Mouse (Mus musculus): Measurements from ENCODE around the gene Slc16a11.
A peak's percentile ranks its signal among the peaks of the same experiment; 100 is the strongest.
"Not testable (repeated sequence)": the region's sequence is repeated elsewhere in the genome, so short reads cannot be mapped to it uniquely, and the experiment has no call there.

Slc16a11 gene

DNA sequence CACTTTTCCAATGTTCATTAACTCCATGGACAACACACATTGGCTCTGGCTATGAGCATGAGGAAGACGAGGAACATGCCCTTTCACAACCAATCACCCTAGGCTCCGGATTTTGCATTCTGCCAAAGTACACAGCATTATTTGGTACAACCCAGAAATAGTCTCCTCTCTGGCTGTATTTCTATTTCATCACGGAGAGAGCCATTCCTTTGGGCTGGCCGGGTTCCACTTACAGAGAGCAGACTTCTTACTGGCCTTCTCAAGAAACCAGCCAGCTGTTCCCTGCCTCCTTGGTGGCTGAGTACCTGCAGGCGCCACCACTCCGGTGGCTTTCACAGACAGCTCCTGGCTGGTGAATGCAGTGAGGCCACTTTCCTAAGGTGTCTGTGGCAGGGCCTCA is at the start of gene Slc16a11:
TSS of gene Slc16a11 (plus strand) at position 330 of the 400 bp plus-strand sequence.
- DNase-seq (ENCODE audit: low spot score in 2 of 2): no peak

DNA sequence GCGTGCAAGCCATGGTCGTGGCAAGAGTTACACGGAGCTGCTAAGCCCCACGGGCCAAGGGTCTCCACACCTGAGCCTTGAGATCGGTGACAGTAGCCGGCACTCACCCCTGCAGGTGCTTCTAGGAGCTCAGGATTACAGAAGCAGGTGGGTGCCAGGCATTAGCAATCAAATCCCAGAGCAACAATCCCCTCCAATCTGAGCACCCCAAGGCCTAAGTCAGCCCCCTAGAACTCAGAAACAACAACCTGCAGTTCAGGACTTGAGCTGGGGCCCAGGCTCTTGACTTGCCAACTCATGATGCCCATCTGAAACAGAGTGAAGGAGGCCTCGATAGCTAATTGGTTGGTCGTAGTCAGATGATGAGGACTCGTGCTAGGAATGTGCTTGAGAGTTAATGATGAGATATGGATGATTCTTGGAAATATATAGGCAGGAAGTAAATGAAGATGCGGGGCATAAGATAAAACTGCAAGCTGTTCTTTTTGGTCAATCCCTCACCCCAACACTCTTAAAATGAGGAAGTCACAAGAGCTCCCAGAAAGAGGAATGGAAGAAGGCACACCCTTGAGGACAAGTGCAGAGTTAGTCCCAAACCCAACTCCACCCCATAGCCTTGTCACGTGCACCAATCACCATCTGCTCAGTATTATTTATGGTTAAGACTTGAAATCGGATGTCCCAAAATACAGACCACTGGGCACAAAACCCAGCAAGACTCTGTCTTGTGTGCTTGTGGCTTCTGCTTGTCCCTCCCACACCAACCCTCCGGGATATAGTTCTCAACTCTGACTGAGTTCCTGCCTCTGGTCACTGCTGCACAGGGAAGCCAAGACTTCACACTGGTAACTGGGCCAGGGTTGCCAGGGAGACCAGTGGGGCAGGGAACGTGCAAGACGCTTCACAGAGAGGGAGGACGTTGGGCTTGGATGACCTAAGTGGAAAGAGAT is 46.3 kb upstream of the Slc16a11 start:
- DNase-seq (ENCODE audit: low spot score in 2 of 2): no peak

DNA sequence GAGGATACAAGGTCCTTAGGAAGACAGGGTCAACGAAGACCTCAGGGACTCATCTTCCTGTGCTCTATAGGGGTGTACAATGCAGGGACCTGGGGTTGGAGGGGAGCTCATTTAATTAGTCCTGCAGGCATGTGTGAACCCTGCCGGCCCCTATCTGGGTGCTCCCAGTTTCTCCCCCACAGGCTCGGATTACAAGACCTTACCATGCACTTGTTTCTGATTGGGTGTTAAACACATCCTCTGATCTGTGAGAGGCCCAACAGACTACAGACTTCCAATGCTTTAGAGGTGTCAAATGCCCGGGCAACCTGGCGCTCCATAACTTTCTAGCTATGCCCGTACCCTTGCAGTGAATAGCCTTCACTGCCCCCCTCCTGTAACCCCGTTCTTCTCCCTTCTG is 44.4 kb upstream of the Slc16a11 start:
- no peak for DNase-seq (ENCODE audit: low spot score in 2 of 2)

DNA sequence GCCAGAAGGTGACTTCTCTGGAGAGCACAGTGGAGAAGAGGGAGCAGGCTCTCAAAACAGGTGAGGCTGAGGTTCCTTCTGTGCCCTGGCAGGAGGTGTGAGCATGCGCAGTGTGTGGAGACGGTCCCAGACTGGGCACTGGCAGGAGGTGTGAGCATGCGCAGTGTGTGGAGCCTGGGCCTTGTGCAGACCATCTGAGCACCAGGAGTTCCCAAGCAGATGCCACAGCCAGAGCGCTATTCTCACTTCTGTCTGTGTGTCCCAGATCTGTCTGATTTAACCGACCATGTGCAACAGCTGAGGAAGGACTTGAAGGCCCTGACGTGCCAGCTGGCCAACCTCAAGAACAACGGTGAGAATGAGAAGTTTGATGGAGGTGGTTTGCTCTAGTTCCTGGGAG is 43.1 kb upstream of the Slc16a11 start:
- DNase-seq (ENCODE audit: low spot score in 2 of 2): not testable (repeated sequence)

DNA sequence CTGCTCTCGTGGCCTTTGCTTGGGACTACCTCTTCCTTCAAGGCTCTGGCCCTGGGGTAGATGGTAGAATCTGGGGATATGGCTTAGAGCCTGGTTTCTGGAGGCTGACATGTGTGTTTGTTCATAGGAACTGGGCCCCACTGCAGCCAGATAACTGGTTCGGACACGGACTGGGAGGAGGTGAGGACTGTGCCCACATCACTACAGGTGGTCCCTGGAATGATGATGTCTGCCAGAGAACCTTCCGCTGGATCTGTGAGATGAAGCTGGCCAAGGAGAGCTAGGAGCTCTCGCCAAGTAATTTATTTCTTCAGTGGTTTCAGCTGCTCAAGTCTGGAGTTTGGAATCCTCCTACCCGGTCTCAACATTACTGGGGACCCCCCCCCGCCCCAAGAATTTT is 42.3 kb upstream of the Slc16a11 start:
- no peak for DNase-seq (ENCODE audit: low spot score in 2 of 2)

DNA sequence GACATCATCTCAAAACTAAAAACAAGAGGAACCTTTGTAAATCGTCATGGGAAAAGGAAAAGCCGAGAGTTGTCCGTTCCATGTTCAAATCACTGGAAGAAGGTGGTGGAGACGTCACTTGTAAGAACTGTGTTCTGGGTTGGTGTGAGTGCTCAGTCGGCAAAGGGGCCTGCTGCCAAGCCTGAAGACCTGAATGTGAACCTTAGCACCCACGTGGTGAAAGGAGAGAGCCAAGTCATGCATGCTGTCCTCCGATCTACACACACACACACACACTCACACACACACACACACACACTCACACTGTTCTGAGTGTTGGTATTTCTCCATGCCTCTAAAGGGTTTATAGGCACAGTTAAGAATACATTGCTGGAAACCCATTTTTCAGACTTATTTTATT is 41.4 kb upstream of the Slc16a11 start:
- no peak for DNase-seq (ENCODE audit: low spot score in 2 of 2)

DNA sequence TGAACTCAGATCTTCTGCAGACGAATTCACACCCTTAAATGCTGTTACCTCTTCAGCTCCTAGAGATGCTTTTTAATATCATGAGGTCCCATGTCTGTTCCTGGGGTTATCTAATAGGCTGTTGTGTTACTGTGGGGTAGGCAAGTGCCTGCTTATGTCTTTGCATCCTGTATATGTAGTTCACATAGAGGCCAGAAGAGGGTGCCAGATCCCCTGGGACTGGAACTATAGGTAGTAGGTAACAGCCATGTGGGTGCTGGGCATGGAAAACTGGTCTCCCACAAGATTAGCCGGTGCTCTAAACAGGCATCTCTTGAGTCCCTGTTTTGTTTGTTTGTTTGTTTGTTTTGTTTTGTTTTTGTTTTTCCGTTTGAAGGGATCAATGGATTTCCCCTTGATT is 40.7 kb upstream of the Slc16a11 start:
- no peak for DNase-seq (ENCODE audit: low spot score in 2 of 2)

DNA sequence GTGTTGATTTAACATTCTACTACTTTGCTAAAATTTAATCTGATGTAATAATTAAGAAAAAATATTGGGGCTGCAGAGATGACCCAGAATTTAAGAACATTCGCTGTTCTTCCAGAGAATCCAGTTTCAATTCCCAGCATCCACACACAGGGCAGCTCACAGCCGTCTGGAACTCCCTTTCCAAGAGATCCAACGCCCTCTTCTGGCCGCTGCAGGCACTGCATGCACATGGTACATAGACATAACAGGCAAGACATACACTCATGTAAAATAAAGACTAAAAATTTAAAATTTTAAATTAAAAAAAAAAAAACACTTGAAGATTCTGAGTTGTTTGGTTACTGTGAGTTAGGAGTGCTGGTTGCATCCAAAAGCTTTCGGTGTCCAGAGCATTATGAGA is 40.3 kb upstream of the Slc16a11 start:
- no peak for DNase-seq (ENCODE audit: low spot score in 2 of 2)

DNA sequence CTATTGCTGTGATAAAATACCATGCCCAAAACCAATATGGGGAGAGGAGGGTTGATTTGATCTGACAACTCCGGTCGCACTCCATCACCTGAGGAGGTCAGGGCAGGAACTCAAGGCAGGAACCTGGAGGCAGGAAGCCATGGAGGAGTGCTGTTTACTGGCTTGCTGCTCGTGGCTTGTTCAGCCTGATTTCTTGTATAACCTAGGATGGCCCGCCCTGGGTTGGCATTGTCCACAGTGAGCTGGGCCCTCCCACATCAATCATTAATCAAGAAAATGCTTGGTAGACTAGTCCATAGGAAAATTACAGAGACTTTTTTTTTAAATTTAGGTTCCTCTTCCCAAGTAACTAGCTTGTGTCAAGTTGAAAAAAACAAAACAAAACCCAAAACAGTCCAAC is 38.1 kb upstream of the Slc16a11 start:
- DNase-seq (ENCODE audit: low spot score in 2 of 2): no peak

DNA sequence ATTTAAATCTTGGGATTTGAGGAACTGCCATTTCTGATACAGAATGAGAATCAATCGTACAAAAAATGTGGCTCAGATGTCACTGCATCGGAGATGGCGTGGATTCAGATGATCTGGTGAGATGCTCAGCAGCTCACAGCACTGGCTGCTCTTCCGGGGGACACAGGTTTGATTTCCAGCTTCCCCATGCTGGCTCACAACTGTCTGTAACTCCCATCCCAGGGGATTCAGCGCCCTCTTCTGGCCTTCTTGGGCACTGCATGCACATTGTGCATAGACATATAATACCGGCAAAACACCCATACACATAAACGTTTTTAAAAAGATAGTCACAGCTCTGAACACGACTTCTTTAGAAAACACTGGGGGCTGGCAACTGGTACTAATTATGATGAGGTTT is 34.9 kb upstream of the Slc16a11 start:
- no peak for DNase-seq (ENCODE audit: low spot score in 2 of 2)

DNA sequence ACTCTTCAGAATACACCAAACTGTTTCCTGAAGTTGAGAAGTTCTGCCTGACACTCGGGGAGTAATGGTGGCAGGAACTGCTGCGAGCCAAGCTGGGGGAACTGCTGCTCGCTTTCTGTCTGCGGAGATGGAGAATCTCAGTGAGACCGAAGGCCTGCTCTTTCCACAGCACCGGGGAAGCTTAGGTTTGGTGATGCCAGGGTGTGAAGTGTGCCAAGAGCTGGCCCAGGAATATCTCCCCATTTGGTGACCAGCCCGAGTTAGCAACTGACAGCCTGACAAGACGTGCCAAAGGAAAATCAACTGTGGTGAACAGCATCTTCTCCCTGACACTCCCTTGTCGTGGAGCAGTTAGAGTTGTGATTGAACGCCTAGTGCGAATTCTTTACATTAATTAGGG is 34.2 kb upstream of the Slc16a11 start:
- DNase-seq (ENCODE audit: low spot score in 2 of 2): no peak

DNA sequence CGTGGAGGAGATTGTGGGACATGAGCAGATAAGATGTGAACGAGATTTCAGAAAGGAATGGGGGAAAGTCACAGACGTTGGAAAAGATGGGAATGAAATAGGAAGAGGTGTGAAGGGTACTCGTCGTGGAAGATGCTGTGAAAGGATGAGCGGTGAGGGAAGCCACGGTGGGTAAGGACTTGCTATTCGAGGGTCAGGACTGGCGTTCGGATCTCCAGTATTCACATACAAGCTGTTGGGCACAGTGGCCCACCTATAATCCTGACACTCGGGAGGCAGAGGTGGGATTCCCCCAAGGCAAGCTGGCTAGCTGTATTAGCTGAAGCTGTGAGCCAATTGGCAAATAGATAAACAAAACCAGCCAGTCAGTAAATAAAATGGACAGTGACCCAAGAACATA is 33.8 kb upstream of the Slc16a11 start:
- DNase-seq (ENCODE audit: low spot score in 2 of 2): no peak

DNA sequence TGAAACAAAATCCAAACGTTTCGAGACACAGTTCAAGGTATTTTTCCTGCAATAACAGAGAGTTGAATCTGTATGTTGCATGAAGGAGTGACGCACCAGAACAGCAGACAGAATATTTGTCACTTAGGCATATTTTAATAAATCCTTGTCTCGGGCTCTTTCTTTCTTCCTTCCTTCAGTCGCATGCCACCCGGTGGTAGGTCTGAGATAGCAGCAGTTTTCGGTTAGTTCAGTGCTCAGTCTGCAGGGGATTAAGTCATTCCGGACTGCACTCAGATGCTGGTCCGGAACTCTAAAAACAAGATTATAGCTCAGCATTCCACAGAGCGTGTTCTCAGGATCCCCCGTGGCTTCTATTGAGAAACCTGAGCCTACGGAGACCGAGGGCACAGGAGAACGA is 33.2 kb upstream of the Slc16a11 start:
- no peak for DNase-seq (ENCODE audit: low spot score in 2 of 2)

DNA sequence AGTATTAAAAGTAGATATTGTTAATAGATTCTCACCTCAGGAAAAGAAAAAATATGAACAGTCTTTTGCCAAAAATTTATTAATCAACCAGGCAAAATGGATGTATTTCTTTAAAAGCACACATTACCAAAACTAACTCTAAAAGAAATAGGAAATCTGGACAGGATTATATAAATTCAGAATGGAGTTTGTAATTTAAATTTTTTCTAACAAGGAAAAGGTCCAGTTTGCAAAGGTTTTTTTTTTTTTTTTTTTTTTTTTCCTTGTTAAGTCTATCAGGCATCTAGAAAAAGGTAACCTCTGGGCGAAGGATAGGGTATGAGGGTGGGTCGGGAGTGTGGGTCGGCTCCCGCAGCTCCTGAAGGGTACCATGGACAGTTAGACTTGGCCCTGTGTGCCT is 32.1 kb upstream of the Slc16a11 start:
- no peak for DNase-seq (ENCODE audit: low spot score in 2 of 2)

DNA sequence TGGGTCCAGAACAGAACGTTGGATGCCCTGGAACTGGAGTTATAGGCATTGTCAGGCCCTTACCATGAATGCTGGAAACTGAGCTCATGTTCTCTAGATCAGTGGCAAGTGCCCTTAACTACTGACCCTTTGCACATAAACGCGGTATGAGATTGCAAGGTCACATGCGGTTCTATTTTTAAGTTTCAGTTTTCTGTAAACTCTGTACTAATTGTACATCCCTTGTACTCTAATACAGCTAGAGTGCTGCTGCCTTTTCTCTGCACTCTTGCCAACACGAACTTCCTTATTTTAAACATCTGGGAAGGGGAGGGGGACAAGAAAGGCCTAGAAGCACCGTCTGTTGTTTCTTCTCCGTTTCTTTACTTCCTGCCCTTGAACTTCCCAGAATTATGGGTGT is 27.4 kb upstream of the Slc16a11 start:
- no peak for DNase-seq (ENCODE audit: low spot score in 2 of 2)

DNA sequence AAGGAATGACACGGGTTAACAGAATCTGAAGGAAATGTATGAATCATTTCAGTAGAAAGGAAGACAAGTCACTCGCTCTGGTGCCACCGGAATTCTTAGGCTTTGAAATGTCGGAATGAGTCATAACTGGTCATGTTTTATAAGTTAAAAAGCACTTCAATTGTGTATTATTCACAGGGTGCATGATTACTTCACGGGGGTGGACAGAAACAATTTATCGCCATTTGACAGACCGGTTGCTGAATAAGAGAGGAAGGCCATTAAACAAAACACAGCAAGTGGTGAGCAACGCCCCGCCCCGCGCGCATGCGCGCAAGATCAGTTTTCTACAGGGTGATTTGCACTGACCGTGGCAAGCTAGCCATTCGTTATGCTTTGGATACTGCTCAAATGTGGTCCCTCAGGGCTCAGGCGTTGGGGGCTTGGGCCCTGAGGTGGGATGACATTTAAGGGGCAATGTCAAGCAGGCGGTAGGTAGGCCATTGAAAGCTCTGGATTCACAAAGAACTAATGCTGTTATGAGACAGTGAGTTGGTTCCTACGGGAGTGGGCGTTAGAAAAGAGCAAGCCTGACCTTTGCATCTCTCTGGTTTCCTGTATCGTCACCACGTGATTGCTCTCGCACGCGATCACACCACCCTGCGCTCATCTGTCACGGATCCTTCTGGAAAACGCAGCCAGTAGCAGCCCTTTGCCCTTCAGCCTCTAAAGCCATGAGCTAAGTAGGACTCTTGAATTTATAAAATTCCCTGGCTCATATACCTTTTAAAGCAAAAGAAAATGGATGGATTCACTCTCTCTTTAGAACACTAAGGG is 23.0 kb upstream of the Slc16a11 start:
- peak in 1 of 2 experiments; percentile 46 for DNase-seq (ENCODE audit: low spot score in 2 of 2)

DNA sequence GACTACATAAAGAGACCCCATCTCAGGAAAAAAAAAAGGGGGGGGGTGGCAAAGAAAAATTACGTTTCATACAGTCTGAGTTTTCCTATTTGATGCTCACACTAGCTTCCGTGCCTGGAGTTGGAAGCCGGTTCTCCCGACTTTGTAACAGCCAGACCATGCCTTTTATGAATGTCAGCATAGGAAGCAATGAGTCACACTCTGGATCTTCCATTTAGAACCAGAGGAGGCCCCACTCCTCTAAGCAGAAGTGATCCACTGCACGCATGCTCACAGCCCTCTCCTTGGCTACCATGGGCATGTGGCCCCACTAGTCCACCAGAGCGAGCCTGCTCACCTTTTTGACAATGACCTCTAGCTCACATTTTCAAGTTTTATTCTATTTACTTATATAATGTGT is 21.4 kb upstream of the Slc16a11 start:
- DNase-seq (ENCODE audit: low spot score in 2 of 2): no peak

DNA sequence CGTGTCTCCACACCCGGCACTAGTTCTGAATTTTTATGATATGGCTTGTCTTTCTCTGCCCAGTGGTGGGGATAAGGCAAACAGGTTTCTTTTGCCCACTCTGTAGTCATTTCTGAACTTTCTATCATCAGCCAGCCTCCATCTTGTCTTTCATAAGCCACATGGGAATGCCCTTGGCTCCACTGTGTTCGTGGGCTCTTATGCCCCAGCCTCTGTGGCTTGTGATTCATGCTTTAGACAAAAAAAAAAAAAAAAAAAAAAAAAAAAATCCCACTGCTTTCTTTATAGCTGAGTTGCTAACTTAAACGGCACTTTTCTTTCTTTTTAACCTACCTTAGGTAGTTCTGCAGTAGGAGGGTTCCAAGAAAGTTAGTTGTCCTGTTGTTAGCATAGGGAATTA is 20.4 kb upstream of the Slc16a11 start:
- DNase-seq (ENCODE audit: low spot score in 2 of 2): no peak

DNA sequence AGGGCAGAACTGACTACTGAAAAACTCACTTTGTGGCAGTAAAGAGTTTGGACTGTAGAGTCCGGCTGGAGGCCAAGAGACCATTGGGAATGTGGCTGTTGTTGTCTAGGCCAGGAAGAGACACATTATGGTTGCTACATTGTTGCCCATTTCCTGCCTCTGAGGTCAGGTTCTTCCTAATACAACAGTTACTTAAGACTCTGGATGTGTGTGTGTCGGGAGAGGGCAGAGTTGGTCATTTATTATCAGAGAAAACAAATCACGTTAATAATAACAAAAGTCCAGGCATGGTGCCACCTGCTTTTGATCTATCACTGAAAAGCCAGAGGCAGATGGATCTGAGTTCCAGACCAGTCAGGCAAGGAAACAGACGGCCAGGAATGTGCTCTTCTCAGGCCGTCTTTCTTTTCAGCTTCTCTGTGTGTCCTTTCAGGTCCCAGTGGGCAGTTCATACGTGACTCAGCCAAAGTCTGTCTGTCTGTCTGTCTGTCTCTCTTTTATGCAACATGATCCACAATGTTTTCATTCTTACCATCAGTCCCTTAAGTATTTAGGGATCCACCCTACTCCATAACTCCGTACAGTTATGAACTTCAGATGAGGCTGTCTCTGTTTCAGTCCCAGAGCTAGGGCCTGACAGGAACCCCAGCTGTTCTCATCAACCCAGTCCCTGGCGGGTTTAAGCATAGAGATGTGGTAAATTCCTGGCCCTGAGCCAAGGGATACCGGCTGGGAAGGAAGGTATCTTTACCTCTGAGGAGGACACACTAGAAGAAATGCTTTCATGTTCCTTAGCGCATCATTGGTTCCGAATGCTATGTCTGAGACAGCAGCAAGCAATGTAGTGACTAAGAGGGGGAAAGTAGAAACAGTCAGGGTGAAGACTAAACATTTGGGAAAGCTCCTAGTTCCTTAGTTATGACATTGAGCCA is 18.9 kb upstream of the Slc16a11 start:
- no peak for DNase-seq (ENCODE audit: low spot score in 2 of 2)

DNA sequence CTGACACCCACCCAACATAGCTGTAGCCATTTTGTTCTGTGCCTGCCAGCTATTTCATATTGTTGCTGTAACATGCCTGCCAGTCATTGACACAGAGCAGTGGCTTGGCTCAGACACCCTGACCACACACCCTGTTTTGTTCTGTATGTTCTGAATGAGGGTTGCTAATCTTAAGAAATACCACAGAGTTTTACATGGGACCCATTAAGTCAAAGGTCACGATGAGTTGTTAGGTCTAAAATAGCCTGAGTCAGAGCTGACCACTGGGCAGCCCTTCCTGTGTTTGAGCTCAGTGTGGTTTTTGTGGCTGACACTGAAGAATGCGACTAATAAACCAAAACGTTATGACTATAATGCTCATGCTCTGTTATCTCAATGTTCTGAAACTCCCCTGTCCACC is 14.2 kb upstream of the Slc16a11 start:
- DNase-seq (ENCODE audit: low spot score in 2 of 2): no peak

DNA sequence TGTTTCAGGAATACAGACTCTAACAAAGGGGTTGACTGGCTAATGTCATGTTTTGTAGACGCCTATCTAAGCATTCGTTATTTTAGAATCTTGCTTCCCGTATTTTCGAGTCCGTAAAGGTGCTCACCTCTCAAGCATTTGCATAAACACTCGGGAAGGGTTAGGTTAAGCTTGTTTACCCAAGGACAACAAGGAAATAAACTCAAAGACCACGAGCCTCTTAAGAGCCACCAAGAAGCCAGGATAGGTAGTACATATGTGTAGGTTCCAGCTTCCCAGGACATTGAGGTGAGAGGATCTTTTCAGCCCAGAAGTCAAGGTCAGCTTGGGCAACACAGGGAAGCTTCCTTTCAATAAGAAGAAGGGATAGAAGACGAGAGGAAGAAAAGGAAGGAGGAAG is 13.4 kb upstream of the Slc16a11 start:
- no peak for DNase-seq (ENCODE audit: low spot score in 2 of 2)
